Mouse (Mus musculus) CD4-positive, CD25-positive, alpha-beta regulatory T cell, adult 2 months (primary cell): ENCODE results near the gene Cdx4.

ENCODE experiments used
- DNase-seq: peaks from one replicate; pipeline ENCODE4 v3.0.0-alpha.2; 2012; ENCODE audit warnings: low read depth, low spot score

Cdx4 gene

GRCm38 (mm10) chrX:103321146-103321545 is at the start of gene Cdx4:
Cdx4 (plus strand) TSS chrX:103321398.
- DNase-seq, result no peak

DNA sequence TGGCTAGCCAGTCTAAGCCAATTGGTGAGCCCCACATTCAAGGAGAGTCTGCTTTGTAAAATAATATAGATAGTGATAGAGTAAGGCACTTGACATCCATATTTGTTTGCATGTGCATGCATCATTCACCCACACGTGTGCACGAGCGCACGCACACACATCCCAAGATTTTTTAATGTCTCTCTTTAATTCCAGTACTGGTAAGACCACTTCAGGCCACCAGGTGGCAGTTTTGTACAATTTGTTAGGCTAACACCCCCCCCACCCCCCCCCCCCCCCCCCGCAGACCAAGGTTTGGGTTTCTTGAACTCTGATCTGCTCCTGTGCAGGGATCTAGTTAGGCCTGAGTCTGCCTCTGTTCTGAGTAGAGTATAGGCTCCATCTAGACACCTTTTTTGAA is 46.9 kb upstream of the Cdx4 start:
- DNase-seq, result peak; percentile 39

DNA sequence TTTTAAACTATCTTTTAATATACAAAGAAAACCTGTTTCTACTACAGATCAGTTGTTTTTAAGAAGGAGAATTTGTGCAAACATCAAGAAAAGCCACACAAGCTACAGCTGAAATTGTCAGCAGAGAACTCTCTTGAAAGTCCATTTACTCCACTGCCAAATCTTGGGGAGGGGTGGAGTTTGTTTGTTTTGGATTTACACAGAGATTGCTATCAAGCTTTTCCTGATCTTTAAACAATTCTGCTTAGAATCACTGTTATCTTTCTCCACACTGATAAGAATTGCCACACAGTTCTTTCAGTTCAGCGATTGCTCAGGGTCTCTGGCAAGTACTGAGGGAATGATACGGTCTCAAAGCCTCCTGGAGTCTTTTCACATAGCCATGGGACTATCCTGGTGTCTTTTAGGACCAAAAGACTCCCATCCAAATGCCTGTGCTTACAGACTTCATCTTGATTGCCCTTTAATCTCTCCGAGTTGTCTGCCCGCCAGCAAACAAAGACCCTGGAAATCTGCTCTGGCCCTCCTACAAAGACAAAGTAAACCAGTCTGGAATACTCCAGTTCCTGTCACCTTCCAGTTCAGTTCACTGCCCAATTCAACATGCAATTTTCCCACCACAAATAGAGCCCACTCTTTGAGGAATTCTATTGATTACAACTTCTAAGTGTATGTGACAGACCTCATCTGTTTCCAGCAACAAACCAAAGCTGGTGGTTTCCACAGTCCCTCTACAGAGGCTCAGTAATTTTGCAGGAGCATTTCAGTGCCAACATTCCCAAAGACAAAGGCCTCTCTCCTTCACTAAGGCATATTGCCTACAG is 34.1 kb upstream of the Cdx4 start:
- no peak for DNase-seq

DNA sequence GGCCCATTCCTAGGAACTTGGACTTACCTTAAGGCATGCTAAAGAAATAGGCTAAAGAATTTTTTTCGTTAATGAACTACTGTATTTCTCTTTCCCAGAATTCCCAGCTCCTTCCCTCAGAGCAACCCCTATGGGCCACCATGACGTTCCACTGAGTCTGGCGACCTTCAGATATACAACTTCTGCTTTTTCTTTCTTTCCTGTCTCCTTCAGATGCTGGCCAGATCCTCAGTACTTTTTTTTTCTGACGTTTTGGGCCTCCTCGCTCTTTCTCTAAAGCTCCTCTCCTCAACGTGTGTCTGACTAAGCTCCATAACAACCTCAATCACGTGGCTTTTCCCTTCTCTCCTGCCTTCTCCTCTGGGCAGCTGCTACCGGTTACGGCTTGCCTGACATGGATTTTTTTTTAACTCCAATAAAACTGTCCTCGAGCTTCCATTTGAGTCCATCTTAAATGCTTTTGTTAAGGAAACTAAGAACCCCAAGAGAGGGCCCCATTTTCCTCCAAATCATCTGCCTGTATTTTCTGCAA is 33.3 kb upstream of the Cdx4 start:
- DNase-seq, result no peak

GRCm38 (mm10) chrX:103288485-103289330 is 32.5 kb upstream of the Cdx4 start:
- DNase-seq, result no peak

DNA sequence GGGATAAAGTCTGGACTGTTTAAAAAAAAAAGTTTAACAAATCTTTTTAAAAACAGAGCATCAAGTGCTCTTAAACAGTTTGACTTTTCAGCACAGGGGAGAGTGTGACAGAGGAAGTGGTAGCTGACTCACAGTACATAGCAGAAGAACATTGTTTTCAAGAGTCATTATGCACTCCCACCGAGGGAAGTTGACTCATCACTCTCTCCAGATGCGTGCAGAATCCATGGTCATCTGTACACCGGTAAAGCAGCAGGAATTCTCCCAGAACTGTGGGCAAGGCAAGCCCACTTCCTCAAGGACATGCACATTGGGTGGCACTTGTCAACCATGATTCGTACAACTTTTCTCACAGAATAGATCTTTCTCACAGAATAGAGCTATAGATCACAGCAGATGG is 22.3 kb upstream of the Cdx4 start:
- no peak for DNase-seq

- DNase-seq, result no peak
Measured at GRCm38 (mm10) chrX:103308262-103308661, 12.9 kb upstream of the Cdx4 start.

DNA sequence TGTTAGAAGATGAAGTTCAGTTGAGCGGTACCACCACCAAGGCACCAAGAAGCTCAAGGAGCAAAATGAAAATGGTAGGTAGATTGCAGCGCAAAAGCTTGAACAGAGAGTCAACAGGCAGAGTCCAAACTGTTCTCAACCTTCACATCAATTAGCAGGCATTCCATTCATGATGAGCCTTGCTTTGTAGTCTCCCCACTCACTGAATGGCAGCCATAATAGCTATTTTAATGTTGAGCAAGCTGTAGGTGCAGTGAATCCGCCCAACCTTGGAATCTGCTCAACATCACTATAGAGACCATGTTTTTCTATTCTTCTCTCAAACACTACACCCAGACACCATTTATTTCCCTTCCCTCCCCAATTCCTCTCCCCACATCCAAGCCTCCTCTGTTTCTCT is 9.5 kb upstream of the Cdx4 start:
- no peak for DNase-seq

- DNase-seq, result no peak
Measured at GRCm38 (mm10) chrX:103314146-103314545, 7.1 kb upstream of the Cdx4 start.

- DNase-seq, result no peak
Measured at GRCm38 (mm10) chrX:103325900-103326299, 4.7 kb downstream of the Cdx4 start.

DNA sequence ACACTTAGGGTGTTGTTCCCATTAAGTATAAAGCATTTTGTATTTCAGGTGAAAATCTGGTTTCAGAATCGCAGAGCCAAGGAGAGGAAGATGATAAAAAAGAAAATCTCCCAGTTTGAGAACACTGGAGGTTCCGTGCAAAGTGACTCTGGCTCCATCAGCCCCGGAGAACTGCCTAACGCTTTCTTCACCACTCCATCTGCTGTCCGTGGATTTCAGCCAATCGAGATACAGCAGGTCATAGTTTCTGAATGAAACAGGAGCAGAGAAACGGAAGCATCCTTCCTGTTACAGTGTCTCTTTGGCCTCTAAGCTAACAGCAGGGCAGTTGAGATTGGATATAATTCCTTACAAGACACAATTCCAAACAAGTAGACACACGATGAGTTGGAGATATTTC is 8.2 kb downstream of the Cdx4 start:
- DNase-seq, result no peak

GRCm38 (mm10) chrX:103331125-103331858 is 10.1 kb downstream of the Cdx4 start:
- DNase-seq, result no peak

DNA sequence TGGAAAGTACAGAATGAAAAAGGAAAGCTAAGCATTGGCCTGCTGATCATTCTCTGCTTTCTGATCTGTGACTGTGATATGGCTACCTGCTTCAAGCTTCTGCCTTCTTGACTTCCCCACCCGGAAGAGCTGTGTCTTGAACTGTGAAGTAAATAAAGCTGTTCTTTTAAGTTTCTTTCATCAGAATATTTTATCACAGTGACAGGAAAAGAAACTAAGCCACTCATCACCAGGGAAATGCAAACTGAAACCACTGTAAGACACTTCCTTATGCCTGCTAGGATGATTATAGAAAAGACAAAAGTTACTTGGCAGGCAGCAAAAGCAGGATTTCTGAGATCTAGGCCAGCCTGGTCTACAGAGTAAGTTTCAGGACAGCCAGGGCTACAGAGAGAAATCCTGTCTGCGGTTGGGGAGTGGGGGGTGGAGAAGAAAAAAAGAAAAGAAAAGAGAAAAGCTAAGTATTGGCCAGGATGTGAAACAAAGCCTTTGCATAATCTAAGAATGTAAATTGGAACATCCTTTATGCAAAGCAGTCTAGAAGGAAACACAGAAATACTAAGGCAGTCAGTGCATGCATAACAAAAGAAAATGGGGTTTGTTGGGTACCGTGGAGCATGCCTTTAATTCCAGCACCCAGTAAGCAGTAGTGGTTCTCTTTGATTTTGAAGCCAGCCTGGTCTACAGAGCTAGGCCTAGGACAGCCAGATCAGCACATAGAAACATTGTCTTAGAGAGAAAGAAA is 20.3 kb downstream of the Cdx4 start:
- peak; percentile 10 for DNase-seq

- DNase-seq, result no peak
Measured at GRCm38 (mm10) chrX:103355784-103356183, 34.6 kb downstream of the Cdx4 start.

- peak; percentile 64 for DNase-seq
Measured at GRCm38 (mm10) chrX:103356287-103356686, 35.1 kb downstream of the Cdx4 start, which contains the start of gene Chic1. Chic1 (plus strand) TSS chrX:103356476.

DNA sequence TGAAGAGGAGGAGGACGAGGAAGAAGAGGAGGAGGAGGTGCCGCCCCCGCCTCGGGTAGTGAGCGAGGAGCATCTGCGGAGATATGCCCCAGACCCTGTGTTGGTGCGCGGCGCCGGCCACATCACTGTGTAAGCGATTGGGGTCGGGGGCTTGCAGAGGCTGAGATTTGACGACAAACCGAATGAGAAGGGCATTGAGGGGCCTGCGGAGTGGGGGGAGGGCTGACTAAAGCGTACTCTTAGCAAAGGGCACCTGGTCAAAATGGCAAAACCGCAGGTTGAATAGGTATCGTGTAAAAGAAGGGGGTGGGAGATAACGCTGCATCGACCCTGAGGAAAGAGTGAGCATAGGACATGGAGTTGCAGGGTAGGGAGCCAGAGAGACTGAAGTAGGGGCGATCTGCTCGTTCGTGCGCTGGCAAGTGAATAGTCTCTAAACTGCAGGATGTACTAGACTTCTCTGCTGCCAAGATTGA is 35.6 kb downstream of the Cdx4 start:
- DNase-seq, result peak; percentile 6

- DNase-seq, result no peak
Measured at GRCm38 (mm10) chrX:103366201-103366600, 45.0 kb downstream of the Cdx4 start.

DNA sequence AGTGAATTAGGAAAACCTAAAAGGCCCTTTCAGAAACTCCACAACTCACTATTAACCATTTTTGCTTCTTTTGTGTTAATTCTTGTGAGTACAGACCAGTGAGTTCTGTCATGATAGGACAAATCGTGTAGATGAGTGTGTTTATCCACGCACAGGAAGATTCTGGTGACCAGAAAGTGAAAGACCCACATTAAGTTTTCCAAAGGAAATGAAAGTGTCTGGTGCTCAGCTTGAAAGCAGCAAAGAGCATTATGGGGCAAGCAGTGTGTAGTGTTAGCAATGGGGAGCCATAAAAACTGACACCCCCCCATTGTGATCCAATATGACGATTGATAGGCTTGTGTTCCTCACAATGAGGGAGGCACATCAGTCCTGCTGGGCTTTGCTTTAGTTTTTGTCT is 47.5 kb downstream of the Cdx4 start:
- no peak for DNase-seq

DNA sequence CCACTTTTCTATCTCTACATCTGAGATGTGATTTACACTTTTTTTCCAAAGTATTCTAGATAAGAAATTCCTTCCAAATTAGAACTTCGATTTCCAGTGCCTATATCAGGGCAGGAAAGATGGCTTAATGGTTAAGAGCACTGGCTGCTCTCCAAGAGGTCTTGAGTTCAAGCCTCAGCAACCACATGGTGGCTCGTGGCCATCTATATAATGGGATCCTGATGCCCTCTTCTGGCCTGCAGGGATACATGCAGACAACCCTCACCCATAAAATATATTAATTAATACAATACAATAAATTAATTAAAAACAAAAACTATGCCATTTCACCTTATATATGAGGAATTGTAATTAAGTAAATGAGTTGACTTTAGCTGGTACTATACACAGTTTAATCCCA is 50.0 kb downstream of the Cdx4 start:
- peak; percentile 43 for DNase-seq

- peak; percentile 55 for DNase-seq
Measured at GRCm38 (mm10) chrX:103371627-103372026, 50.4 kb downstream of the Cdx4 start.

- DNase-seq, result peak; percentile 9
Measured at GRCm38 (mm10) chrX:103374250-103374649, 53.1 kb downstream of the Cdx4 start.
